Mouse (Mus musculus): ENCODE measurements around the gene Gm9268. TPM values are rescaled to one million over a fixed set of nuclear protein-coding genes. Genes with fewer than 3 reads are reported as not detected.
"Not testable (repeated sequence)": the region's sequence is repeated elsewhere in the genome, so short reads cannot be mapped to it uniquely, and the experiment has no call there.

The Gm9268 gene
- polyA plus RNA-seq (2015; fragmentation: Nextera tagmentation; extraction: Ambion mirVana): not detected in 2 replicates

DNA sequence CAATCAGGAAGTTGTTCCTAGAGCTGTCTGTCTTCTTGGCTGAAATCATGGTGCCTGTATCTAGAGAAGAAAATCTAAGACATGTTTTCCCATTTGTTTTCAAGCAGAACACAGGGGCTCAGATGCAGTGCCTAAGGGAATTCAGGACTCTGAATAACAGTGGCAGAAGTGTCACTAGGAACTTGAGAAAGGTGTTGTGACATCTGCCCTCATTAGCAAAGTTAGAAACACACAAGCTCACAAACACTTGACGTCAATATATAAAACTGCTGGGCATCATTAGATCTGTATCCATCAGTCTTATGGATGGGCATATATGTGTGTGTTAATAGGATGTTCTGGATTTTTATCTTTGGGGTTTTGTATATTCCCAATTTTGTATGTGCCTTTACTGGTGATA is at the start of gene Gm9268:
TSS of gene Gm9268 (plus strand) at position 301 of the 400 bp plus-strand sequence.
- not testable (repeated sequence) for H3K9me3 ChIP-seq (replicated peaks); H3K9ac ChIP-seq; ATAC-seq (ENCODE audit: low read depth); H3K36me3 ChIP-seq; H3K4me2 ChIP-seq; H3K27me3 ChIP-seq; H3K4me3 ChIP-seq (replicated peaks); DNase-seq; H3K27ac ChIP-seq; H3K4me1 ChIP-seq (replicated peaks)
- no CpG with 5 or more reads among the region's 1 CpGs for WGBS (ENCODE audit: insufficient replicate concordance)

DNA sequence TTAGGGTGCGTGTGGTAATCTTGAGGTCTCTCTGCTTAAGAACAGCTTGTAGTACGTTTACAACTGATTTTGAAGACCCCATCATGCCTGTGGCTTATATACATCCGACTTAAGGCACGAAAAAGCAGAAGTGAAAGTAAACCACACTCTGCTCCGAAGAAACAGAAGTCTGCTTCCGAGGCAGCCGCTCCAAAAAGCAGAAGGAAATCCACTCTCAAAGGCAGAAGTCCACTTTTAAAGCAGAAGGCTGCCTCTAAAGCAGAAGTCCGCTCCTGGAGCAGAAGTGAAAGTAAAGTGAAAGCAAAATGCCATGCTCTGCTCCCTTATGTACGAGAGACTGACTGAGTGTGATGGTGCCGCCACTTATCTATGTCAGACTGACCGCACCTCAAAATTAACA is 38.5 kb upstream of the Gm9268 start:
- Histone ChIP-seq H3K9me3 (replicated peaks) (peaks cover 12% of the 10 kb centered on the region; the same call in 1 of the 2 replicates), H3K27me3 (no peaks in the 10 kb centered on the region), H3K36me3 (no peaks in the 10 kb centered on the region), H3K4me2 (0 out of 2 replicates have a peak overlapping the region, but pooled peaks have one; percentile 0), H3K4me1 (replicated peaks) (no peaks in the 10 kb centered on the region), H3K9ac (no peak overlapping the region), H3K27ac (no peak overlapping the region), H3K4me3 (replicated peaks) (peak overlapping the region; percentile 12; the same call in 1 of the 2 replicates)
- DNase-seq (peak; percentile 0), ATAC-seq (ENCODE audit: low read depth) (no peak)
- 35% methylated on average over 11 of the region's 11 CpGs for WGBS (ENCODE audit: insufficient replicate concordance)

DNA sequence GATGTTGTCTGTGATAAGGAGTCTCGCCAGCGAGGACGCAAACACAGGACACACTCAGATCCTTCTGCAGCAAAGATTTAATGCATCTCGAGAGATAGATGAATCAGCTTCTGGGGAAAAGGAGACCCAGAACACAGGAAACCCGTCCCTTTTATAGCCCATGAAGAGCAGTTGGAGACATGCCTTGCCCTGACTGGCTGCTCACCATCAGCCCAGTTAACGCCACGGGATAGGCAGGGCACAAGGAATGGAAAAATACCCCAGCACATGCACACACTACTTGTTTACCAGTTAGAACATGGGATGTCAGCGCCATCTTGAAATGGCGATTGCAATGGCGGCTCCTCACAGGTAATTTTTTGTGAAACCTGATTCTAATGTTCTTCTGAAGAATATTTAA is 37.8 kb upstream of the Gm9268 start:
- Histone ChIP-seq H3K27me3 (no peaks in the 10 kb centered on the region), H3K4me3 (replicated peaks) (no peak overlapping the region; the same call in 1 of the 2 replicates), H3K9ac (no peak overlapping the region), H3K36me3 (no peaks in the 10 kb centered on the region), H3K4me1 (replicated peaks) (no peaks in the 10 kb centered on the region), H3K4me2 (0 out of 2 replicates have a peak overlapping the region, but pooled peaks have one; percentile 0), H3K9me3 (replicated peaks) (peaks cover 12% of the 10 kb centered on the region; the same call in 1 of the 2 replicates), H3K27ac (no peak overlapping the region)
- no peak for DNase-seq
- ATAC-seq (ENCODE audit: low read depth): no peak
- 62% methylated on average over 10 of the region's 10 CpGs for WGBS (ENCODE audit: insufficient replicate concordance)

DNA sequence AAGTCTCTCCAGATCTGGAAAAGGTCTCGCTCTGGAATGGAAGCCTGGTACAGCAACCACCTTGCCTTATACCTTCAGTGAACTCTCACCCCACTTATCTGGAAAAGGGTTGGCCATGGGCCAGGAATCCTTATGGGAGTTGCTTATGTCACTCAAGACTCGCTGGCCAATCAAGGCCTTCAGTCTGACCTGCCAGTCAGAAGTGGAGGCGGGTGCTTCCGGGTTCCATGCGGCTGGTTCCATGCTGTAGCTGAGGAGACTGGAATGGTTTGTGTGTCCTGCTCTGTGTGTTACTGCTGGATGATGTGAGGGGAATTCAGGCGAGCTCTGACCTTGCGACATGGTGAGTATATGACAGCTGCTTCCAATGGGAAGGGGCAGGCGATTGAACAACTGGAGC is 59.3 kb downstream of the Gm9268 start:
- Histone ChIP-seq H3K4me3 (replicated peaks) (no peak overlapping the region), H3K36me3 (no peaks in the 10 kb centered on the region), H3K4me1 (replicated peaks) (no peaks in the 10 kb centered on the region), H3K9me3 (replicated peaks) (no peaks in the 10 kb centered on the region; the same call in 1 of the 2 replicates), H3K27me3 (no peaks in the 10 kb centered on the region), H3K27ac (no peak overlapping the region), H3K9ac (no peak overlapping the region), H3K4me2 (no peak overlapping the region)
- ATAC-seq (ENCODE audit: low read depth): no peak
- no peak for DNase-seq
- 76% methylated on average over 8 of the region's 8 CpGs for WGBS (ENCODE audit: insufficient replicate concordance)

Other genes with a start within 250 kb of the Gm9268 start
- not detected in 2 replicates for gene Vmn2r62, start 225.2 kb upstream of the Gm9268 start, polyA plus RNA-seq (2015; fragmentation: Nextera tagmentation; extraction: Ambion mirVana)
- not detected in 2 replicates for gene Gm2381, start 151.5 kb upstream of the Gm9268 start, polyA plus RNA-seq (2015; fragmentation: Nextera tagmentation; extraction: Ambion mirVana)
- not detected in 2 replicates for gene Vmn2r63, start 84.9 kb upstream of the Gm9268 start, polyA plus RNA-seq (2015; fragmentation: Nextera tagmentation; extraction: Ambion mirVana)
- gene Zfp936, start 95.5 kb downstream of the Gm9268 start, polyA plus RNA-seq (2015; fragmentation: Nextera tagmentation; extraction: Ambion mirVana): not detected in 2 replicates